Mouse (Mus musculus) lung, embryonic 16.5 days (tissue): ENCODE data around the gene Cfc1. TPM values are rescaled to one million over a fixed set of nuclear protein-coding genes. Genes with fewer than 3 reads are reported as not detected.
"Not testable (repeated sequence)": the region's sequence is repeated elsewhere in the genome, so short reads cannot be mapped to it uniquely, and the experiment has no call there.

ENCODE experiments used
- ATAC-seq: fragments of 200-750 bp; cut with Nextera tagmentation; 2 replicates; pipeline ENCODE4 v1.8.0; 2017; ENCODE audit warnings: low read depth, mild to moderate bottlenecking, moderate library complexity
- H3K27ac ChIP-seq: fragments of 300-500 bp; sonication (generic); 2 replicates; pipeline ENCODE4 v1.5.1; 2014; ENCODE audit warnings: mild to moderate bottlenecking, control low read depth, low read length
- H3K27me3 ChIP-seq: fragments of 300-500 bp; sonication (generic); 2 replicates; pipeline ENCODE4 v1.6.1; 2014; ENCODE audit warnings: low read depth, low read length, mixed read lengths; ENCODE audit not compliant: control insufficient read depth, insufficient read depth
- H3K36me3 ChIP-seq: fragments of 300-500 bp; sonication (generic); 2 replicates; pipeline ENCODE4 v1.6.1; 2014; ENCODE audit warnings: low read length; ENCODE audit not compliant: control insufficient read depth, insufficient read depth
- H3K4me1 ChIP-seq: fragments of 300-500 bp; sonication (generic); replicated peaks from 2 replicates; pipeline ENCODE4 v1.6.1; 2014; ENCODE audit warnings: low read length, mixed read lengths; ENCODE audit not compliant: control insufficient read depth, insufficient read depth
- H3K4me2 ChIP-seq: fragments of 300-500 bp; sonication (generic); 2 replicates; pipeline ENCODE4 v1.6.1; 2014; ENCODE audit warnings: low read depth, low read length, control low read depth
- H3K4me3 ChIP-seq: fragments of 300-500 bp; sonication (generic); 2 replicates; pipeline ENCODE4 v1.5.1; 2014; ENCODE audit warnings: mild to moderate bottlenecking, low read length, control low read depth
- H3K9ac ChIP-seq: fragments of 300-500 bp; sonication (generic); 2 replicates; pipeline ENCODE4 v1.6.1; 2014; ENCODE audit warnings: low read length, control low read depth
- H3K9me3 ChIP-seq: fragments of 300-500 bp; sonication (generic); 2 replicates; pipeline ENCODE4 v1.6.1; 2016; ENCODE audit warnings: low read length; ENCODE audit not compliant: control insufficient read depth
- WGBS: fragments of 180-500 bp; shearing (Covaris S2); extraction: QIAGEN DNeasy Blood & Tissue Kit; methylation state at CpG from one replicate; pipeline ENCODE4 v1.1.7; 2014; 5-methylcytosine and 5-hydroxymethylcytosine counted together
- polyA plus RNA-seq: library from polyadenylated mRNA; unstranded; fragments of >200 nt; fragmentation: Nextera tagmentation; extraction: Ambion mirVana; gene quantifications from 2 replicates; pipeline ENCODE4 v1.2.1, GENCODE M21; 2015

The Cfc1 gene
- polyA plus RNA-seq = not detected in 2 replicates

- not testable (repeated sequence) for H3K4me1 ChIP-seq, H3K4me3 ChIP-seq, H3K9ac ChIP-seq, ATAC-seq, H3K36me3 ChIP-seq, H3K27ac ChIP-seq, H3K9me3 ChIP-seq
- Histone ChIP-seq H3K4me2 (peak within 1 kb of the TSS; percentile 35), H3K27me3 (peaks cover 18% of the 10 kb centered on the region)
- 9% methylated on average over 7 of the region's 7 CpGs for WGBS
These were observed at the start of gene Cfc1 for GRCm38 (mm10) chr1:34535043-34535698. Gene Cfc1, plus strand, starts transcription at chr1:34535648.

GRCm38 (mm10) chr1:34487383-34487782, 48.1 kb upstream of the Cfc1 start:
- H3K36me3 ChIP-seq = no peaks in the 10 kb centered on the region
- peaks cover 4% of the 10 kb centered on the region; the same call in 1 of the 2 replicates for H3K4me1 ChIP-seq
- no peaks in the 10 kb centered on the region for H3K27me3 ChIP-seq
- no peak overlapping the region for H3K9ac ChIP-seq
- no peak overlapping the region for H3K4me2 ChIP-seq
- no peak for ATAC-seq
- no peaks in the 10 kb centered on the region for H3K9me3 ChIP-seq
- no peak overlapping the region for H3K4me3 ChIP-seq
- 93% methylated on average over 3 of the region's 3 CpGs for WGBS
- H3K27ac ChIP-seq = no peak overlapping the region

- Histone ChIP-seq H3K9me3 (no peaks in the 10 kb centered on the region), H3K9ac (no peak overlapping the region), H3K4me1 (peaks cover 4% of the 10 kb centered on the region; the same call in 1 of the 2 replicates), H3K4me3 (no peak overlapping the region), H3K36me3 (no peaks in the 10 kb centered on the region), H3K27me3 (no peaks in the 10 kb centered on the region), H3K4me2 (no peak overlapping the region), H3K27ac (no peak overlapping the region)
- ATAC-seq = no peak
- WGBS = 82% methylated on average over 6 of the region's 6 CpGs
These were observed 45.5 kb upstream of the Cfc1 start for GRCm38 (mm10) chr1:34489852-34490541.

- Histone ChIP-seq H3K4me3 (no peak overlapping the region), H3K9ac (no peak overlapping the region), H3K27ac (no peak overlapping the region), H3K4me2 (no peak overlapping the region), H3K36me3 (no peaks in the 10 kb centered on the region), H3K27me3 (no peaks in the 10 kb centered on the region), H3K9me3 (no peaks in the 10 kb centered on the region), H3K4me1 (no peaks in the 10 kb centered on the region)
- no peak for ATAC-seq
- 77% methylated on average over 4 of the region's 4 CpGs for WGBS
These were observed 44.0 kb upstream of the Cfc1 start for GRCm38 (mm10) chr1:34491480-34491879.

- 64% methylated on average over 3 of the region's 3 CpGs for WGBS
- no peaks in the 10 kb centered on the region for H3K27me3 ChIP-seq
- no peak overlapping the region for H3K27ac ChIP-seq
- no peak overlapping the region for H3K4me3 ChIP-seq
- no peak overlapping the region for H3K4me2 ChIP-seq
- no peaks in the 10 kb centered on the region for H3K36me3 ChIP-seq
- H3K9ac ChIP-seq = no peak overlapping the region
- H3K9me3 ChIP-seq = no peaks in the 10 kb centered on the region
- ATAC-seq = no peak
- H3K4me1 ChIP-seq = no peaks in the 10 kb centered on the region
These were observed 32.5 kb upstream of the Cfc1 start for GRCm38 (mm10) chr1:34502991-34503390.

- H3K27me3 ChIP-seq = no peaks in the 10 kb centered on the region
- no peak overlapping the region for H3K4me3 ChIP-seq
- no peak overlapping the region for H3K27ac ChIP-seq
- 57% methylated on average over 7 of the region's 7 CpGs for WGBS
- no peaks in the 10 kb centered on the region for H3K36me3 ChIP-seq
- H3K4me1 ChIP-seq = no peaks in the 10 kb centered on the region
- no peaks in the 10 kb centered on the region for H3K9me3 ChIP-seq
- no peak overlapping the region for H3K4me2 ChIP-seq
- ATAC-seq = no peak
- no peak overlapping the region for H3K9ac ChIP-seq
These were observed 30.1 kb upstream of the Cfc1 start for GRCm38 (mm10) chr1:34505307-34505706.

GRCm38 (mm10) chr1:34505970-34506551, 29.4 kb upstream of the Cfc1 start:
- H3K4me2 ChIP-seq = no peak overlapping the region
- H3K4me3 ChIP-seq = no peak overlapping the region
- no peaks in the 10 kb centered on the region for H3K9me3 ChIP-seq
- no peaks in the 10 kb centered on the region for H3K27me3 ChIP-seq
- no peak overlapping the region for H3K27ac ChIP-seq
- no peaks in the 10 kb centered on the region; the same call in 1 of the 2 replicates for H3K4me1 ChIP-seq
- ATAC-seq = no peak
- 71% methylated on average over 4 of the region's 4 CpGs for WGBS
- no peaks in the 10 kb centered on the region for H3K36me3 ChIP-seq
- no peak overlapping the region for H3K9ac ChIP-seq

- no peak overlapping the region for H3K4me2 ChIP-seq
- H3K4me3 ChIP-seq = no peak overlapping the region
- no peaks in the 10 kb centered on the region for H3K9me3 ChIP-seq
- no peak overlapping the region for H3K27ac ChIP-seq
- WGBS = 84% methylated on average over 3 of the region's 3 CpGs
- H3K36me3 ChIP-seq = no peaks in the 10 kb centered on the region
- ATAC-seq = no peak
- no peak overlapping the region for H3K9ac ChIP-seq
- no peaks in the 10 kb centered on the region; the same call in 1 of the 2 replicates for H3K4me1 ChIP-seq
- H3K27me3 ChIP-seq = no peaks in the 10 kb centered on the region
These were observed 27.5 kb upstream of the Cfc1 start for GRCm38 (mm10) chr1:34507986-34508385.

- ATAC-seq = no peak
- Histone ChIP-seq H3K4me3 (no peak overlapping the region), H3K9ac (no peak overlapping the region), H3K9me3 (no peaks in the 10 kb centered on the region), H3K27ac (no peak overlapping the region), H3K27me3 (no peaks in the 10 kb centered on the region), H3K4me1 (no peaks in the 10 kb centered on the region; the same call in 1 of the 2 replicates), H3K36me3 (no peaks in the 10 kb centered on the region), H3K4me2 (peak overlapping the region; percentile 17)
- WGBS = 10% methylated on average over 7 of the region's 7 CpGs
These were observed 24.9 kb upstream of the Cfc1 start for GRCm38 (mm10) chr1:34510575-34510981.
